Mouse (Mus musculus) kidney, embryonic 15.5 days (tissue): Measurements from ENCODE around the gene Cast. TPM values are rescaled to one million over a fixed set of nuclear protein-coding genes. Genes with fewer than 3 reads are reported as not detected.

Experiments
- ATAC-seq: fragments of 200-750 bp; cut with Nextera tagmentation; replicated peaks from 2 replicates; pipeline ENCODE4 v1.8.0; 2017; ENCODE audit warnings: moderate TSS enrichment; ENCODE audit not compliant: low FRiP score
- H3K27ac ChIP-seq: fragments of 300-500 bp; sonication (generic); 2 replicates; pipeline ENCODE4 v1.5.1; 2015; ENCODE audit warnings: mild to moderate bottlenecking, inconsistent platforms
- H3K27me3 ChIP-seq: fragments of 300-500 bp; sonication (generic); 2 replicates; pipeline ENCODE4 v1.6.1; 2015; ENCODE audit warnings: inconsistent platforms
- H3K36me3 ChIP-seq: fragments of 300-500 bp; sonication (generic); 2 replicates; pipeline ENCODE4 v1.6.1; 2015; ENCODE audit warnings: inconsistent platforms
- H3K4me1 ChIP-seq: fragments of 300-500 bp; sonication (generic); 2 replicates; pipeline ENCODE4 v1.6.1; 2015; ENCODE audit warnings: inconsistent platforms
- H3K4me2 ChIP-seq: fragments of 300-500 bp; sonication (generic); 2 replicates; pipeline ENCODE4 v1.6.1; 2015; ENCODE audit warnings: moderate library complexity, mild to moderate bottlenecking, inconsistent platforms
- H3K4me3 ChIP-seq: fragments of 300-500 bp; sonication (generic); replicated peaks from 2 replicates; pipeline ENCODE4 v1.5.1; 2015; ENCODE audit warnings: mild to moderate bottlenecking, inconsistent platforms
- H3K9ac ChIP-seq: fragments of 300-500 bp; sonication (generic); 2 replicates; pipeline ENCODE4 v1.6.1; 2015; ENCODE audit warnings: mild to moderate bottlenecking, inconsistent platforms
- H3K9me3 ChIP-seq: fragments of 300-500 bp; sonication (generic); replicated peaks from 2 replicates; pipeline ENCODE4 v1.6.1; 2016; ENCODE audit warnings: inconsistent platforms
- WGBS: fragments of 180-500 bp; shearing (Covaris S2); methylation state at CpG from one replicate; pipeline ENCODE4 v1.1.7; 2015; ENCODE audit warnings: mixed read lengths; 5-methylcytosine and 5-hydroxymethylcytosine counted together
- polyA plus RNA-seq: library from polyadenylated mRNA; unstranded; fragments of >200 nt; fragmentation: Nextera tagmentation; extraction: Ambion mirVana; gene quantifications from 2 replicates; pipeline ENCODE4 v1.2.1, GENCODE M21; 2015

Cast gene
- polyA plus RNA-seq, 1 experiment from 2014 or later, result 30.9 TPM

GRCm38 (mm10) chr13:74770480-74770879 is 38.1 kb downstream of the Cast start:
- Histone ChIP-seq H3K4me1 (0 out of 2 replicates have a peak, but pooled peaks cover 2% of the 10 kb centered on the region), H3K36me3 (no peaks in the 10 kb centered on the region), H3K9me3 (no peaks in the 10 kb centered on the region), H3K9ac (peak overlapping the region; percentile 62), H3K4me3 (peak overlapping the region; percentile 60), H3K27me3 (no peaks in the 10 kb centered on the region), H3K4me2 (peak overlapping the region; percentile 71), H3K27ac (peak overlapping the region; percentile 93)
- under 1% methylated on average over 21 of the region's 21 CpGs for WGBS
- peak; percentile 100 for ATAC-seq

- Histone ChIP-seq H3K27ac (peak overlapping the region; percentile 93), H3K4me3 (peak overlapping the region; percentile 60), H3K4me2 (peak overlapping the region; percentile 71), H3K36me3 (no peaks in the 10 kb centered on the region), H3K4me1 (0 out of 2 replicates have a peak, but pooled peaks cover 2% of the 10 kb centered on the region), H3K9ac (peak overlapping the region; percentile 62), H3K9me3 (no peaks in the 10 kb centered on the region), H3K27me3 (no peaks in the 10 kb centered on the region)
- WGBS, result 8% methylated on average over 8 of the region's 8 CpGs
- peak; percentile 61 for ATAC-seq
Measured at GRCm38 (mm10) chr13:74769871-74770270, 38.7 kb downstream of the Cast start.

GRCm38 (mm10) chr13:74767186-74767585 is 41.4 kb downstream of the Cast start:
- 76% methylated on average over 2 of the region's 2 CpGs for WGBS
- H3K4me3 ChIP-seq, result no peak overlapping the region
- ATAC-seq, result no peak

GRCm38 (mm10) chr13:74762741-74763140 is 45.9 kb downstream of the Cast start:
- H3K4me1 ChIP-seq, result no peaks in the 10 kb centered on the region
- H3K27me3 ChIP-seq, result no peaks in the 10 kb centered on the region
- H3K27ac ChIP-seq, result no peak overlapping the region
- no peaks in the 10 kb centered on the region for H3K36me3 ChIP-seq
- no peak overlapping the region for H3K4me3 ChIP-seq
- WGBS, result 80% methylated on average over 1 of the region's 1 CpGs
- H3K9ac ChIP-seq, result no peak overlapping the region
- H3K4me2 ChIP-seq, result no peak overlapping the region
- H3K9me3 ChIP-seq, result no peaks in the 10 kb centered on the region
- no peak for ATAC-seq

More at GRCm38 (mm10) chr13:74767186-74767585, 41.4 kb downstream of the Cast start:
- Histone ChIP-seq H3K9ac (no peak overlapping the region), H3K4me1 (0 out of 2 replicates have a peak, but pooled peaks cover 2% of the 10 kb centered on the region), H3K36me3 (no peaks in the 10 kb centered on the region), H3K4me2 (no peak overlapping the region), H3K27me3 (no peaks in the 10 kb centered on the region), H3K9me3 (no peaks in the 10 kb centered on the region), H3K27ac (no peak overlapping the region)

GRCm38 (mm10) chr13:74759152-74759551 is 49.5 kb downstream of the Cast start:
- Histone ChIP-seq H3K36me3 (0 out of 2 replicates have a peak, but pooled peaks cover under 1% of the 10 kb centered on the region), H3K4me1 (no peaks in the 10 kb centered on the region), H3K9ac (no peak overlapping the region), H3K27ac (no peak overlapping the region), H3K27me3 (no peaks in the 10 kb centered on the region), H3K9me3 (no peaks in the 10 kb centered on the region), H3K4me3 (no peak overlapping the region), H3K4me2 (no peak overlapping the region)
- WGBS, result 90% methylated on average over 1 of the region's 1 CpGs
- ATAC-seq, result no peak

- ATAC-seq, result no peak
- H3K4me3 ChIP-seq, result no peak overlapping the region
- H3K36me3 ChIP-seq, result peaks cover 9% of the 10 kb centered on the region; the same call in 1 of the 2 replicates
- H3K27me3 ChIP-seq, result no peaks in the 10 kb centered on the region
- no peak overlapping the region for H3K27ac ChIP-seq
- WGBS, result 44% methylated on average over 5 of the region's 5 CpGs
- no peaks in the 10 kb centered on the region for H3K4me1 ChIP-seq
- no peaks in the 10 kb centered on the region for H3K9me3 ChIP-seq
- H3K4me2 ChIP-seq, result no peak overlapping the region
- H3K9ac ChIP-seq, result no peak overlapping the region
Measured at GRCm38 (mm10) chr13:74743219-74743618, 65.4 kb downstream of the Cast start.

- Histone ChIP-seq H3K9me3 (no peaks in the 10 kb centered on the region), H3K4me3 (no peak overlapping the region)
Measured at GRCm38 (mm10) chr13:74736396-74736795, 72.2 kb downstream of the Cast start.

GRCm38 (mm10) chr13:74735834-74736233 is 72.8 kb downstream of the Cast start:
- H3K4me1 ChIP-seq, result no peaks in the 10 kb centered on the region
- no peak overlapping the region for H3K9ac ChIP-seq
- H3K27me3 ChIP-seq, result no peaks in the 10 kb centered on the region
- no peak overlapping the region for H3K4me3 ChIP-seq
- no peak overlapping the region for H3K4me2 ChIP-seq
- H3K36me3 ChIP-seq, result peaks cover 33% of the 10 kb centered on the region
- no peaks in the 10 kb centered on the region for H3K9me3 ChIP-seq
- 86% methylated on average over 5 of the region's 5 CpGs for WGBS
- H3K27ac ChIP-seq, result no peak overlapping the region
- ATAC-seq, result peak; percentile 75; the same call in 1 of the 2 replicates

More at GRCm38 (mm10) chr13:74736396-74736795, 72.2 kb downstream of the Cast start:
- no peak for ATAC-seq
- no peak overlapping the region for H3K9ac ChIP-seq
- no peaks in the 10 kb centered on the region for H3K4me1 ChIP-seq
- H3K27ac ChIP-seq, result no peak overlapping the region
- peaks cover 32% of the 10 kb centered on the region for H3K36me3 ChIP-seq
- no peak overlapping the region for H3K4me2 ChIP-seq
- no peaks in the 10 kb centered on the region for H3K27me3 ChIP-seq
- 88% methylated on average over 2 of the region's 2 CpGs for WGBS

- H3K4me1 ChIP-seq, result no peaks in the 10 kb centered on the region
- no peak for ATAC-seq
Measured at GRCm38 (mm10) chr13:74733726-74734125, 74.9 kb downstream of the Cast start.

GRCm38 (mm10) chr13:74719002-74719401 is 89.6 kb downstream of the Cast start:
- Histone ChIP-seq H3K36me3 (peaks cover 38% of the 10 kb centered on the region; the same call in 1 of the 2 replicates), H3K27ac (no peak overlapping the region), H3K9me3 (no peaks in the 10 kb centered on the region), H3K4me1 (no peaks in the 10 kb centered on the region), H3K9ac (no peak overlapping the region), H3K4me2 (no peak overlapping the region), H3K27me3 (no peaks in the 10 kb centered on the region), H3K4me3 (no peak overlapping the region)
- ATAC-seq, result no peak
- 85% methylated on average over 2 of the region's 2 CpGs for WGBS

More at GRCm38 (mm10) chr13:74733726-74734125, 74.9 kb downstream of the Cast start:
- Histone ChIP-seq H3K4me3 (no peak overlapping the region), H3K27me3 (no peaks in the 10 kb centered on the region), H3K4me2 (no peak overlapping the region), H3K9ac (no peak overlapping the region), H3K27ac (no peak overlapping the region), H3K9me3 (no peaks in the 10 kb centered on the region), H3K36me3 (peaks cover 45% of the 10 kb centered on the region)
- WGBS, result 92% methylated on average over 4 of the region's 4 CpGs

GRCm38 (mm10) chr13:74696225-74696624 is 112.4 kb downstream of the Cast start:
- WGBS, result 63% methylated on average over 3 of the region's 3 CpGs
- Histone ChIP-seq H3K4me2 (no peak overlapping the region), H3K27ac (no peak overlapping the region), H3K36me3 (peaks cover 18% of the 10 kb centered on the region; the same call in 1 of the 2 replicates), H3K4me3 (no peak overlapping the region), H3K9me3 (no peaks in the 10 kb centered on the region), H3K9ac (no peak overlapping the region), H3K27me3 (no peaks in the 10 kb centered on the region), H3K4me1 (no peaks in the 10 kb centered on the region)
- ATAC-seq, result no peak

- Histone ChIP-seq H3K27ac (no peak overlapping the region), H3K9me3 (no peaks in the 10 kb centered on the region), H3K4me3 (no peak overlapping the region), H3K9ac (no peak overlapping the region), H3K27me3 (no peaks in the 10 kb centered on the region), H3K4me1 (no peaks in the 10 kb centered on the region), H3K4me2 (no peak overlapping the region), H3K36me3 (peaks cover 20% of the 10 kb centered on the region; the same call in 1 of the 2 replicates)
- no peak for ATAC-seq
- 87% methylated on average over 5 of the region's 5 CpGs for WGBS
Measured at GRCm38 (mm10) chr13:74695497-74696193, 113.0 kb downstream of the Cast start.
